Mouse (Mus musculus) layer of hippocampus, postnatal 10 days (tissue): ENCODE measurements around the gene Slc22a13. TPM values are rescaled to one million over a fixed set of nuclear protein-coding genes. Genes with fewer than 3 reads are reported as not detected.

ENCODE experiments used
- DNase-seq, 2 experiments: peaks; one replicate each; pipeline ENCODE4 v3.0.0; 2021; ENCODE audit warnings: low spot score in 2 of 2
- total RNA-seq, 2 experiments: library from RNA; stranded (reverse); gene quantifications; 2 replicates each; pipeline ENCODE4 v1.2.3; 2021

The Slc22a13 gene
- total RNA-seq, 2 experiments from 2014 or later: not detected

DNA sequence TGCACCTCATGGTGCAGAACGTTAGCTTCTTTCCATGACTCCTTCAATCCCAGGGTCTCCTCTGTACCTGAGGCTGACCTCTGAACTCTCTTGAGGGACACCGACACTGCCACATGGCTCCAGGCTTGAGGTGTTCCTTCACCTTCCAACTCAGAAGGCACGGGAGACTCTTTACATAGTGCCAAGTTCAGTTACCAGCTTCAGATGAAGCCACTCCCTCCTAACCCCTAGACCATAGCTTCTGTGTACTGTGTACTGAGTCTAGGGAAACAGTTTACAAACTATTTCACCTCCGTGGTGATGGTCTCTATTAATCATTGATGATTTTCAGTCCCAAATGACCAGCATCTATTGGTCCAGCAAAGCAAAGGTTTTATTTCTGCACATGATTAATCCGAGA is 7.2 kb downstream of the Slc22a13 start:
- DNase-seq: no peak

GRCm38 (mm10) chr9:119199151-119199861 is 9.6 kb downstream of the Slc22a13 start:
- no peak for DNase-seq

DNA sequence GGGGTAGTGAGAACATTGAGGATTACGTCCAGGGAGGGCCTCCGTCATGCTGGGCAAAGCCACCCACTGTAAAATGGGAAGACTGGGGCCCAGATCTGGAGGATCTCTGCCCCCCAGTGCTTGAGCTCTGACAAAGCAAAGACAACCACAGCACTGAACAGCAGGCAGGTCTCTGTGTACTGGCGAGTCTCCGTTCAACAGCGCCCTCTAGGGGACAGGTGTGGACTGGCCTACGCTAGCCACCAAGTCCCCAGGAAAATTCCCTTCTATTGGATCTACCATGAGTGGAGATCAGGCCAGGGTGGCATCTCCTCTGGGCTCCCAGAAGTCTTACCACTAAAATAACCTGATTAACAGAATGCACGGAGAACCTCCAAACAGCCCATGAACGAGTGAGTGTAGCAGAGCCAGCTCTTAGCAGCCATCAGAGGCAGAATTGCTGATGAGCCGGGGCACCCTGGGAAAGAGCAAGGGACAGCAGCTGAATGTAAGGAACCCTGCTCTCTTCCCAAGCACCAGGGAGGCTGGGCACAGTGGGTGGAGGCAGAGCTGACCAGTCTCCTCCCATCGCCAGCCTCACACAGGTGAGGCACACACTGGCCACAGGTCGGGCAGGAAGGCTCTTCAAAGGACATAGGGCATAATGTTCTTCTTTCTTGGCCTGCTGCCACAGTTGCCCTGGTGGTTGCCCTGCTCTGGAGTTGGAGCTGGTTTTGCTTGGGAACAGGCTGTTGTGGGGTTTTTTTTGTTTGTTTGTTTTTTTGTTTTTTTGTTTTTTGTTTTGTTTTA is 16.5 kb downstream of the Slc22a13 start:
- peak in 1 of 2 experiments; percentile 15 for DNase-seq

- DNase-seq: peak in 1 of 2 experiments; percentile 20
Observed at GRCm38 (mm10) chr9:119181241-119181728, 27.6 kb downstream of the Slc22a13 start.

GRCm38 (mm10) chr9:119179292-119179691 is 29.6 kb downstream of the Slc22a13 start:
- DNase-seq: no peak

GRCm38 (mm10) chr9:119167608-119168007 is 41.3 kb downstream of the Slc22a13 start:
- no peak for DNase-seq

DNA sequence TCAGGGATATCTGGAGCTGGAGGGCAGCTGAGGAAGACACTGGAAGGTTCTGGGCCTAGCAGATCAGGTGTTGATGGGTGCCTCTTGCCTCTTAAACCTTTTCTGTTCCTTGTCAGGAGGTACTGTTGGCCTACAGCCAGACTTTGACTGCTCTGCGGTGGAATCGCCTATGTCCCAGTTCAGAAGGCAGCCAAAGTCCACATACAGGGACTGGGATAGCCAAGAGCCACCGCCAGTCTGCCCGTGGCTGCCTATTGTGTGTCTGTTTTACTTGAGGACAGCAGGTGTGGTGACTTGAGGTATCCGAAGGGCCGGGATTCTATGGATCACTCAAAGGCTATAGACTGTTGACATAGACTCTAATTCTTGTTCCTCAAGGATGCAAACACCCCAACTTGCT is 43.4 kb downstream of the Slc22a13 start:
- DNase-seq: no peak

DNA sequence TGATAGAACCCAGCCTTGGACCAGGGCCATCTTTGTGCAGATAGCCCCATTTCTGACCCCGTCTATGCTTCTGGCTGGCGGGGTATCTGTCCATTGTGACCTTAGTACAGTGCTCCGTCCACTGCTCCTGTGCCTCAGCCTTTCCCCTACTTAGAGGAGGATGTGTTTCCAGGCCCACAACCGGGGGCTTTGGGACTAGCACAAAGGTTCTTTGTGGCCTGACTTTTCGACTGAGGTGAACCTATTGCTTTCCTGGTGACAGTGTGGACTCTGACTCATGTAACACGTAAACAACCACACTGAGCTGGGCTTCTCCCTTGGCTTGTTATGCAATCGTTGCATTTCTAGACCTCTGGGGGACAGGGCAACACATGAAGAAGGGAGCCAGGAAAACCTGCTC is 44.2 kb downstream of the Slc22a13 start:
- no peak for DNase-seq

DNA sequence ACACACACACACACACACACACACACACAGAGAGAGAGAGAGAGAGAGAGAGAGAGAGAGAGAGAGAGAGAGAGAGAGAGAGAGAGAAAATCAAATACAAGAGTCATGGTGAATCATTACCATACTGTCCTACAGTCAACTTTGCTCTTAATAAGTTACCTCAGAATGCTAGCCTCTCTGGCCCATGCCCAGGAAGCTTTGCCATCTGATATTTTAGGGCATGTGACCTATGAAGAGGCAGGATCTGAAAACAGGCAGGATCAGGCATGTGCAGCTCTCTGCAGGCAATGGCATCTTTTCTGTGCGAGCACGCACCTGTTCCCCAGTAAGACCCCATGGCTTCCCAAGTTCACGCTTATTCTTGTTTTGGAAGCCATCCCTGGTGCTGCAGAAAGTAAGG is 48.2 kb downstream of the Slc22a13 start:
- no peak for DNase-seq

DNA sequence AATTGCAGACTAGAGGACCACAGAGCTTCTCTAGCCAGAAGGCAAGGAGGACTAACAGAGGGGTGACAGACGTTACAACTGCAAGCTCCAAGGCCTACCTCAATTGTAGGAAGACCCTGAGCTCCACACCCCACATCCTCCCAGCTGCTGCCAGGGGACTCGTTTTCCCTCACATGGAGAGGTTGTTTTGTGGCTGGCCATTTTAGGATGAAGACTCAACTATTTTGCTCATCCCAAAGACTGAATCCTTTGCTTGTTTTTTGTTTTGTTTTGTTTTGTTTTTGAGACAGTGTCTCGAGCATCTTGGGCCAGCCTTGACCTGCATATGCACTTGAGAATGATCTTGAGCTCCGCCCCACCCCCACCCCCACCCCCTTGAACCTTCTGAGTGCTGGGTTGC is 50.0 kb downstream of the Slc22a13 start, which contains the start of gene Gm47289:
TSS of gene Gm47289 (plus strand) at position 301 of the 400 bp plus-strand sequence.
- DNase-seq: no peak

DNA sequence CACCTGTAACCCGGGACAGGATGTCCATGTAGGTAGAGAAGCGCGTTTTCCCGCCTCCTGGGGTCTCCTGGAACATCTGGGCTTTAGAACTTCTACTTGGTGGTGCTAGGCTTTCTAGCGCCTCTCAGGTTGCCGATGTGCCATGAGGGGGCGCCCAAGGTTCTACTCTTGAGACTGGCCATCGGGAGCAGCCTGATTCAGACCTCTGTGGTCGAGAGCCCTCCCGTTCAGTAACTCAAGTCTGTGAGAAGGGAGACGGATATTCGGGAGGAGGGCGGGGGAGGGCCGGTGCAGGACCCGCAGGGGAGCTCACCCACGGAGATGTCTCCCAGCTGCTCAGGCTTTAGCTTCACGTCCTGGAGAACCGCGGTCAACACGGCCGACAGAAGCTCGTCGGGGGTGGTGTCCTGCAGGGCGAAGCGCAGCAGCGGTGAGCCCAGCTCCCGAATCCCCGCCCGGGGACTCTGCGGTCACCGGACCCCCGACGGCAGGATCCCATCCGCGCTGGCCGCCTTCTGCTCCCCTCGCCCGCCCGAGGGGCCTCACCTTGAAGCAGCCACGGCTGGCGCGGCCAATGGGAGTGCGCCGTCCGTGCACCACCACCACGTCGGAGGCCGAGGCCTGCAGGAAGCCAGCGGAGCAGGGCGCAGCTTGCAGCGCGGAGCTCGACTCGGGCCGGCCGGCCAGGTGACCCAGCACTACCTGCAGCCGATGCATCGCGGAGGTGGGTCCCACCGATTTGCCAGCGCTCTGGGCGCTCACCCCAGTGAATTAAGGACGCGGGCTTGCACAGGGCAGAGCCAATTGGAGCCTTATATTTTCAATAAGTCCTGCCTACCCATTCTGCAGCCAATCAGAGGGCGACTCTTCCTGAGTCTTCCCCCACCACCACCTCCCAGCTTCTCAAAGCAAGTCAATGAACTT is 52.4 kb downstream of the Slc22a13 start, which contains the start of gene Acaa1b:
TSS of gene Acaa1b (minus strand) at position 816 of the 924 bp plus-strand sequence.
- peak; percentile 76 to 84 for DNase-seq

DNA sequence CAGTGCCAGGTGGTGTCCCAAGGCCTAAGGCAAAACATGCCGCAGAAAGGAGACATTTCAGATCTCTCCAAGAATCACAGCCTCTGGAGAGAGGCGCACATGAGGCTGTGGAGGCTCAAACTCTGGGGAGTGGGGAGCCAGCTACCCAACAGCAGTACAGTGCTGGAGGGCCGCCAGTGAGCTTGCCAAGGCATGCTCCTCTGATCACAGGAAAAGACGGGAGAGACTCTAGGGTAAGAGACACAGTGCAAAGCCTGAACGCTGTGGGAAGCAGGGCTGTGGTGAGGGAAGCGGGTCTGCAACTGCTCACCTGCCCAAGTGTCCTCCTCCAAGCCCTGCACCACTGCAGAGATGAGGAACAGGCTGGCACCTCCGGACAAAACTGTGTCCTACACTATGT is 53.1 kb downstream of the Slc22a13 start:
- peak; percentile 13 to 25 for DNase-seq

- DNase-seq: no peak
Observed at GRCm38 (mm10) chr9:119155416-119155815, 53.5 kb downstream of the Slc22a13 start.

- no peak for DNase-seq
Observed at GRCm38 (mm10) chr9:119151751-119152150, 57.1 kb downstream of the Slc22a13 start.

DNA sequence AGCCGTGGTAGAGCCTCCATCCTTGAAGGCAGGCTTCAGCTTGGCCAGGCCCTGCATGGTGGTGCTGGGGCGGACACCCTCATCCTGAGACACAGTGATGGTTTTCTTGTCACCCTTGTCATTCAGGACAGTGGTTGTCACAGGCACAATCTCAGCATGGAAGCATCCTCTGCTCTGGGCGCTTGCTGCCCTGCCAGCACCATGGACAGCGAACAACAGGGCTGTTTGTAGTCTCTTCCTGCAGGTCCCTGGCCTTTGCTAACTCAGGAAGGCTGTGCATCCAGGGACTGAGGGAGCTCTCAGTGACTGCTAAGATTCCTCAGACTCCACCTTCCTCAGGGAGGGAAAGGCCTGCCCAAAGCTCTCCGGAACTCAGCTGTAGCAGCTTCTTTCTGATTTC is 59.3 kb downstream of the Slc22a13 start:
- DNase-seq: peak; percentile 25 to 43

DNA sequence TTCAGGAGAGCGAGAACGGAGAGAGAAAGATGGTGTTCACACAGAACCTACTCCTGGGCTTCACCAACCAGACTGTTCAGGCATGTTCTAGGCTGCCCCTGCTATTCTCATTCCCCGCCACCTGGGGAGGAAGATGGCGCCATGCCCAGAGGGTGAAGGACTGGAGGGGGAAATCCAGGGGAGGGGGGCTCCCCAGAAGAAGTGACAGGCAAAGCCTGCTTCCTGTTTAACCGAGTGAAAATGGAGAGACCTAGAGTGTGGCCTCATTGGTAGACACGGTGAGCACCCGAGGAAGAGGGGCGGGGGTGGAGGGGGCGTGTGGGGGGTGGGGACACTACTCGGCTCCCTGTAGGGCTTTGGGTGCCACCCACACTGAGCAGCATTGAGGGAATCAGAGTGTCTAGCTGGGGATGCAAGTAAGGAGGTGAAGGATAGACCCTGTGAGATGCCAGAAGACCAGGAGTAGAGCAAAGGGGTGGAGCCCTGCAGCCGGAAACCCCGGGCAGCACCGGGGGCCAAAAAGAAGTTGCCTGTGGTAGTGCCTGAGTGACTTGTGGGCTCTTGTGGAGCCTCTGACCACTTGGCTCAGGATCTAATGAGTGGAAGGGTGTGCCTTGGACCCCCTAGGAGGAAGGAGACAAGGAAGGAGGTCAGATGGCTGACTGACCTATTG is 62.7 kb downstream of the Slc22a13 start:
- DNase-seq: no peak

GRCm38 (mm10) chr9:119145638-119146037 is 63.3 kb downstream of the Slc22a13 start:
- no peak for DNase-seq

DNA sequence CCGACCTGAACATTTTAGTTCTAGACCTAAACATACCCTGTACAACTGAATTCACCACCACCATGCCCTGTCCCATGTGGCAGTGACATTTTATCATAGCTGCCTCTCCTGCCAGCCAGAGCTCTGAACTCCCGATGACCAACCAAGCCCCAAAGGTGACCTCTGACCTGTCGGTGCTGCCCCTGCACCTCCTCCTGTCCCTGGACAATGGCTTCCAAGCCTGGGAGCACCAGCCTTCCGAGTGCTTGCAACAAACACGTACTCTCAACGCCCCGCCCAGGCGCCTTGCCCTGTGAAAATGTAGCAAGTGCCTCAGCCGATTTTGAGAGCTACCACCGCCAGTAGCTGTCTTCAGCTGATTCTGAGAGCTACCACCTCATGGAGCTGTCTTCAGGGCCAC is 63.8 kb downstream of the Slc22a13 start:
- no peak for DNase-seq

DNA sequence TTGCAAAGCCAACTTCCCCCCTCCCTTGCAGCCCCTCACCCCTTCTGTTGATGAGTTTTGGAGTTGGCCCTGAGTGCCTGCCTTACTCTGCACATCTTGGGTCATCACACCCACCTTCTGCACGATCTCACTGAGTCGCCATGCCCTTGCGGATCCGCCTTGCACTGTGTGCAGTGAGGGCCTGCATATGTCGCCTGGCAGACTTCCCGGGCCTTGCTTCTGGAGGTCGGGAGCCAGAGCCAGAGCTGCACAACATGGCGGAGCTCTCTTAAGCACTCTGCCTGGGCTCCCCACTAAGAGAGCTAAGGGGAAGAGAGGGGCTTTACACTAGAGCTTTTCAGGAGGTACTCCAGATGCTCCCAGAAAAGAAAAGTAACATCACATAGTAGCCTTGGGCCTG is 64.2 kb downstream of the Slc22a13 start:
- no peak for DNase-seq

DNA sequence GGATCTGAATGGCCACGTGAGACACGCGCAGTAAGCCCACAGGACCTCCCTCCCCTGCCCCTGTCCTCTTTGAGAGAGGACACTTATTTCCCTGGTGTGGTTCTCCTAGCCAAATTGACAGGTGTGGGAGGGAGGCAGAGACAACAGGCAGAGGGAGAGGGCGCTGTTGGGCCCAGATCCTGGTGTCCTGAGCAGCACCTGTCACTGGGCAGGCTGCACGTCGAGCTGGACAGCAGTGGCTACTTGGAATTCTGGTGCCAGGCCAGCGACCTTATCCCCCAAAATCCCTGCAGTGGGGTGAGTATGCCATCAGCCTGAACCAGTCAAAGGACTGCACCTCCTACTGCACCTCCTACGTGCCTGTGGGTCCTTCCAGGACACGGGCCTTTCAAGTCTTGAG is 65.5 kb downstream of the Slc22a13 start:
- DNase-seq: no peak
